Mouse (Mus musculus): ENCODE measurements around the gene Agbl1.
"Not testable (repeated sequence)": the region's sequence is repeated elsewhere in the genome, so short reads cannot be mapped to it uniquely, and the experiment has no call there.

Agbl1 gene

DNA sequence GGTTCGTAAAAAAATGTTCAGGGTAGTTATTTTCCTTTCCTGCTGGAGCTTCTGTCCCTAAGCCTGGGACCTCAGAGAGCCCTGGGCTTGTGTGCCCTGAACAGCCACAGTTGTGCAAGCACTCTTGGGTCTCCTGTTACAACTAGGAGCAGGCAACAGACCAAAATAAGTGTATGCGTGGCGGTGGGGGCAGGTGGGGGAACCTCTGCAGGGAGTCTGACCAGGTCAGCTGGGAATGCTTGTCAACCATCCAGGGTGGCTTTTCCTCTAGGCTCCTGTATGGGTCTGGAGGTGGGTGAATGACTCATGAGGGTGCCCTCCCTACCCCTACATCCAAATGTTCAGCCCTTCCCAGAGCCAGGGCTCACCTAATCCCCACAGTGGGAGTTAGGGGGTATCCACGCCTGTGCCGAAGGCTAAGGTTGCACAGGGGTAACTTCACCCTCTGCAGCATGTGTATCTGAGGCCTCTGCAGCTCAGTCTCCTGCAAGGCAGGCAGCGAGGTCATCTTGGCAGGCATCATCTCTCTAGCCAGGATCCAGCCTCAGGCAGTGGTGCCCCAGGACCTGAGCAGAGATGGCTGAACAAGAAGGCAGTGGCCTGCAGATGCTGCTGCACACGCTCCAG is at the start of gene Agbl1:
TSS of gene Agbl1 (plus strand) at position 577 of the 627 bp plus-strand sequence.
- DNase-seq (ENCODE audit: extremely low read depth, low read depth, low spot score) = no peak

DNA sequence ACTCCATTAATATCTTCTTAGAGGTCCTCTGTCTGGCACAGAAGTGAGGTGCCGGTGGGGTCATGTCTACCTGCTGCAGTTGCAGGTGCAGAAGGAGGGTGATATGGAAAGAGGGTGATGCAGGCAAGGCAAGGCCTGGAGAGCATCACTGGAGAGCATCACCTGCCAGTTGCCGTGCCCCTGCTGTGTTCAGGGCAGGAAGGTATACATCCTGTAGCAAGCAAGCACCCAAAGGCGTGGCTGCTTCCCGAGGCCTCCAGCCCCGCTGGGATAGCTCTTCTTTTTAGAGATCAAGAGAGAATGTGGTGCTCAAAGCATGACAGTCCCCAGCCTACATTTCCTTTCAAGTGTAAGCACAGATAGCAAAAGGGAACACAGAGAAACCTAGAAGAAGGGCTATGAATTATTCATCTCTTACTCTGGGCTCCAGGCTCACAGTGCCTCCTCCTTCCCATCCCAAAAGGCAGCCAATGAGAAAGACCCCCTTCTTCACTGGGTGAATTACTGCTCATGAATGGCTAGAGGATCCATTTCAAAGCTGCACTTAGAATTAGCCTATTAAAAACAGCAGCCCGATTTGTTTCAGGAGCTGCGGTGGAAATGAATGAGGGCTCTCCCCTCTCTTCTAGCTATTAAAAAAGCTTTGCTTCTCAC is 44.6 kb upstream of the Agbl1 start:
- DNase-seq (ENCODE audit: extremely low read depth, low read depth, low spot score) = no peak

DNA sequence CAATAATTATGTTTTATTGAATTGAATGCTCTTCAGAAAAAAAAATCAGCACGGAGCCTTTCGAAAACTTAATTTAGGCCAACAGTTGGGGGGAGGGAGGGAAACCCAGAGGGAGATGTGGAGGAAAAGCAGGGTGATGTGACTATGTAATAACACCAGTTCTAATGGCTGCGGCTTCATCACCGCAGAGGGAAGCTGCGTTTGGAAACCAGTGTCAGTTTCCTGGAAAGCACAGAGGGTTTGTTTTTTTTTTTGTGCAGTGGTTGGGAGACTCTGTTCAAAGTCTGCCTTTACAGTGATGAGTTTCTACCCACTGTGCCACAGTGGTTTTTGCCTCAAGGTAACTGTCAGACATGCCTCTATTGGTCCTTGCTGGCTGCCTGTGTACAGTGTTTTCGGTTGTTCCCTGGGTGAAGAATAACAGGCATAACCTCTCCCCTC is 44.0 kb upstream of the Agbl1 start:
- no peak for DNase-seq (ENCODE audit: extremely low read depth, low read depth, low spot score)

DNA sequence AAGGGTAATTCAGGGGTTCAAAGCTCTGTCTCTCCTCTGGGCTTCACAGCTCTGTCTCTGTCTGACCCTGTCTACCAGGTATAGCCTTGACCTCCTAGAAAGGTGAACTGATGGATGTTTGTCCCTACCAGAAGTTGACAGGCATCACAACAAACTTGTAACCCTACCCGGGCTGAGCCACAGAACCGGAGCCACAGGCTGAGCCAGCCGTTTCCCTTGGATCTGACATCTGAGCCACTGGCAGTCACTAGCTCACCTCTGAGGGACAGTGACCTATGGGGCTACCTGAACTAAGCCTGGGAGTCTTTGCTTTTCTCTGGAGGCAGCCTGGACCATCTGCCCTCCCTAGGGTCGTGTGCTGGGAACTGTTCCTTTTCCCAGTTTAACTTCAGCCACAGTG is 11.1 kb upstream of the Agbl1 start:
- no peak for DNase-seq (ENCODE audit: extremely low read depth, low read depth, low spot score)

DNA sequence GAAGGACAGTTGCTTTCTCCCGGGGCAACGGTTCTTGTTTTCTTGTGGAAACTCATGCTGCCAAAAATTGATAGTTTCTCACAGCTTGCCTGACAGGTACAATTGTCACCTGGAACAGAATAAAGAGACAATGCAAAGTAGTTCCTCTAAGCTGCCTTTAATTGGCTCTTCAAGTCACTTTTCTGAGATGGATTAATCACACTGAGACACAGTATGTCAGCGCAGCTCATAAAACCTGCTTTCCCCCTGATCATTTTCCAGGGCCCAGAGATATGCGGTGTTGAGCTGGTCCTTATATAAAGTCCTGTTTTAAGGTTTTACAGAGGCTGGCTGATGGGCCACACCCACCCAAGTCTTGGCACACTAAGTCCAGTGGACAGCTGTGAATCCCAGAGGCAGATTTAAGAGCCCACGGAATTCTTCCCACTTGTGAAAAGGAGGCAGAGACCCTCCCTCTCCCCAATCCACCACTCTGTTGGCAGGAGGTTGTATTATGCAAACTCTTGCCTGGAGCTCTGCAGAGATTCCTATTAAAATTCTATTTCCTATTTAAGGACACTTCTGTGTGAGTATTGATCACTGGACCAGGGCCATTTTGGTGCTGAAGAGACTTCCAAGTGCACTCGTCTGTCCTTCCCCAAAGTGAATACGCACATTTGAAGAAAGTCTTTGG is 9.8 kb upstream of the Agbl1 start:
- no peak for DNase-seq (ENCODE audit: extremely low read depth, low read depth, low spot score)

DNA sequence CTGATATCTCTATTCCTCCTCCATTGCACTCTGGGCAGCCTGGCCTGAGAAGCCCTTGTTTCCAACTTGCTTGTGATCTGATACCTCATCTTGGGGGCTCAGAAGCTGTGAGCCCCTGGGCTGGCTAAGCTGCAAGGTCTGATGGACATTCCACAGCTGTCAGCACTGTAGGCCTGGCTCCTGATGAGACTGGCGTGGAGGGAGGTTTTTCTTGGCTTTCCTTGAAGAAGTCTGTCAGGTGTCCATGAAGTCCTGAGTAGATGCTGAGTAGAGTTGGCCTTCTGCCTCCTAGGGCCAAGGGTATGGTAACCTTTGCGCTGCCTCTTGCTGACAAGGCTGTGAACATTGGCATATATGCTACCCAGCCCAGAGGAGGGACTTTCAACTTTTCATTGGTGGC is 7.0 kb upstream of the Agbl1 start:
- DNase-seq (ENCODE audit: extremely low read depth, low read depth, low spot score) = no peak

DNA sequence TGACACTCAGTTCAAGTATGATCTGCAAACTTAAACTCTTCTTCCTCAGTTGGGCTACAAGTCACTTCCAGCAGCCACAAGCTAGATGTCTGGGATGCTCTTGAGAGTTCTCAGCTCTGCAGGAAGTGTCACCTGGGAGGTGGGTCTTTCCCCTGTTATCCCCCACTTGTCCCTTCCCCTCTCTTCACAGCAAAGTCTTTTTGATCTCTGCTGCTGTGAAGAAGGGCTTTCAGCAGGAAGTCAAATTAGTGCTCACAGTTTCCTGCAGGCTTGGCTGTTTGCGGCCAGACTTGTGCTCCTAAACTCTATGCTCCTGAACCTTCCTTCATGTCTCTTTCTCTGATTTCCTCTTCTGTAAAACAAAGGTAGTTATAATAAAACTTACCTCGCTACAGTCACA is 806 bp upstream of the Agbl1 start:
- no peak for DNase-seq (ENCODE audit: extremely low read depth, low read depth, low spot score)

DNA sequence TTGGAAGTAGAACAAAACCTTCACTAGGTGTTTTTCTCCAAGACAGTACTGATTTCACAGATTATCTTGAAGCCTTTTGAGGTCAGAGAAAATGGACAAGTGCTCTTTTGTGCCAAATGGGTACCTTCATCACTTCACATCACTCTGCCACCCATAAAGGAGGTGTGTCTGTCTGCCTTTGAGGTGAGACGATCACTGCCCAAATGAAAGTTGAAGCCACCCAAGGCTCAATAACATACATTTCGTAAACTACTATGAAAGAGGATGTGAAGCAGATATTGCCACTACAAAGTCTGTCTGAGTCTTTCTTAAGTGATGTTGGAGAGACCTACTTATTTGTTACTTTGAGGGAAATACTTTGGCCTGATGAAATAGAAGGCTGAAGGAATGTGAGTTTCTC is 4.6 kb downstream of the Agbl1 start:
- DNase-seq (ENCODE audit: extremely low read depth, low read depth, low spot score) = no peak

DNA sequence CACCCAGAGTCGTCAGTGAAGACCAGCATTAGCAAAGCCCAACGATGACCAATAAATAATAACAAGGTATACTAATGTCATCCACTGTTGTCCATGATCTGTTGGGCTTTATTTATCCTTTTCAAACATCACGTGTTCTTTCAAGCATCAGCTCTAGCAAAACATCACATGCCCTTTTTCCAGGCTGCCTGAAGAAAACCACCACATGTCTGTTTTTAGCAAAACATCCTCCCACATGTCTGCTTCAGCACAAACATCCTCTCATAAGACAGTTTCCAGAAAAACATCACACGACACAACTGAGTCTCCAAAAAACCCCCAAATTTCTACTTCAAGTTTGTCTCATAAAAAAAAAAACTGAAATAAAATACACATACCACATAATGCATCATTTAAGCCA is 7.8 kb downstream of the Agbl1 start:
- DNase-seq (ENCODE audit: extremely low read depth, low read depth, low spot score) = no peak

DNA sequence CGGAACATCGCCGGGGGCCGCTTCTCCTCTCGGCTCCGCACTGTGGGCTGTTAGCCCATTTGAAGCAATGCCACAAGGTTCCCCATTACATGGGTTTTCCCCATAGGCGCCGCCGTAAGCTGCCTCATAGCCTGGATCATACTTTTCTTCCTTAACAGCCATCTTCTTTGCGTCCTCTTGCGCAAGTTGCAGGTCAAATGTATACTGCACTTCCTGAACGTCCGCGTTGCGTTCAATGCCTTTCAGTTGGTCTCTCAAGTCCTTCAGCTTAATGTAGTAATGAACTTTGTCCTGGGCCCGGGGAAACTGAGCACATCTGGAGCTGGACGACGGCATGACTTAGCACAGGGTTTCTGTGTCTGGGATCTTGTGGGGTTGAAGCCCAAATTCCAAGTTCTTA is 15.2 kb downstream of the Agbl1 start:
- DNase-seq (ENCODE audit: extremely low read depth, low read depth, low spot score) = not testable (repeated sequence)

DNA sequence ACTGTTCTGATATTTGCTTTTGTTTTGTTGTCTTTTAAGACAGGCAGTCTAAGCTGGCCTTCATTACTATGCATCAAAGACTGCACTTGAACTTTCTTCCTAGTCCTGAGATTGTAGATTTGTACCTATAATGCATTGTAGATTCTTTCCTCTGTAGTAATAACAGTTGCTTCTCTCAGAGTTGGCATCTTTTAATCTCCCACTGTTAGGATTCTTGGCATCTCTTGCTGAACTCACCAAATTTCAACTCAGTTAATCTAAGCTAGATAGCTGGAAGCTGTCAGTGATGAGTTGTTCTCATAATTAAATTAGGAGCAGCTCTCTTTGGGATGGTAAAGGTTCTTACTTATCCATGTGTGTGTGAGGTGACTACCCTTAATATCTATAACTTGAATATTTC is 45.4 kb downstream of the Agbl1 start:
- DNase-seq (ENCODE audit: extremely low read depth, low read depth, low spot score) = no peak

DNA sequence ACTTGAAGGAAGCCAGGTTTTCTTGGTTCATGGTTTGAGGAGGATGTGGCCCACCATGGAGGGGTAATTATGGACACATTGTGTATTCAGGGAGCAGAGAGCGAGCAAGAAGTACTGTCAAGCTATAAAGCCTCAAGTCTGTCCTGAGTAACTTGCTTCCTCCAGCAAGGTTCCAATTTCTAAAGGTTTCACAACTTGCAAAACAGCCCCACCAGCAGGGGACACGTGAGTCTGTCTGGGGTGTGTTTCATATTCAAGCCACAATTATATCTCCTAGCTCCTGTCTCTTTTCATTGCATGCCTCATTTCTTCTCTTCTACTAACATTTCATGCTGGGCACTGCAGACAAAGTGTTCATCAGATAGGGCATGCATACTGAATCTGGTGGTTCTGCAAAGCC is 53.1 kb downstream of the Agbl1 start:
- no peak for DNase-seq (ENCODE audit: extremely low read depth, low read depth, low spot score)

DNA sequence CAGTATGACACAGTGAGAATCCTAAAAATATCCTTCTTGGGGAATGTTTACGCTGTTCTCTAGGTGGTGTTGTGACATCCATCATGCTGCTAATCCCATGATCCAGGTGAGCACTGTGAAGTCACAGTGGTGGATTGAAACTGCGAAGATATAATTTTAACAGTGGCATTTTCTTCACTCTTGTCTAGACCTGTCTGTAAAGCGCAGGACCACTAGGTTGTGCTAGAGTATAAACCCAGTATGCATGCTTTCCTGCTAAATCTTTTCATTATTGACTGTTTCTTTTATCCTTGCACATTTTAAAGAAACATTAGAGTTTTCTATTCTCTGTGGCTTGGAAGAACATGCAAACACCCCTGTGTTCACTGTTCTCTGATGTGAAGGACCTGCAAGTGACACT is 57.8 kb downstream of the Agbl1 start:
- no peak for DNase-seq (ENCODE audit: extremely low read depth, low read depth, low spot score)

DNA sequence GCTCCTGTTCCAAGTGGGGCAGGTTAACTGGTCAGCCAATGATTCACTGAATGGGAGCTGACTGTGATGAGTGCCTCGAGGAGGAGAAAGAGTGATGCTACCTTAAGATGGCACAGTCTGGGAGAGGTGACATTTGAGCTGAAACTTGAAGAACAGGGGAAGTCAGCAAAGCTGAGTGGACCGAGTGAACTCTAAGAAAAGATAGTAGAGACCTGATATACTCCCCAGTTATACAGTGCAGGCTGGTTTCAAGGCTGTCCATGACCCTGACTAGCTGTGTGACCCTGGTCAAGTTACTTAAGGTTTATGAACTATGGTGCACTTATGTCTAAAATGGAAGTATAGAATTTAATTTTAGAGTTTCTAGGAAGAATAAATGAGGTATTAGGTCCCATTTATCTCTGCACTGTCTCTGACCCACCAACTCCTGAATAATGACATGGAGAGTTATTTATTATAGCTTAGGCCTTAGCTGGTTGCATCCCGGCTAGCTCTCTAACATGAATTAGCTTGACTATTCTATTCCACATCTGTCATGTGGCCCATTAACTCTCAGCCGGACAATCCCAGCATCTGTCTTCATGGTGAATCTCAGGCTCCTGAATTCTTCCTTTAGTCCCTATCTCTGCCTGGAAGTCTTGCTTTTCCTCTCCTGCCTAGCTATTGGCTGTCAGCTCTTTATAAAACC is 92.3 kb downstream of the Agbl1 start:
- no peak for DNase-seq (ENCODE audit: extremely low read depth, low read depth, low spot score)

DNA sequence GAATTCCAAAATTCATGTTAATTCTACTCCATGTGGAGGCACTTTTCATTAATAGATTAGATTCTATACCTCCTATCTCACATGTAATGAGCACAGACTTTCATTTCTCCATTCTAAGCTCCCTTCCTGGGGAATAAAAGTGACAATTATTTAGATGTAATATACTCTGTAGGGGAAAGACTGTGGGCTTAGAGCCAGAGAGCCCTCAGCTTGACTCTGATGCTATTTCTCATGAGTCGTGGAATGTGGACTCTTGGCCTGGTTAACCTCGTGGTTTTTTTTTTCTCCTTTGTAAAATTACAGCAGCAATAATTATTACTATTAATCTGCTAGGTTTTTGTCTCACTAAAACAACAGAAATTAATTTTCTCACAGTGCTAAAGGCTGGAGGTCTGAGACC is 96.4 kb downstream of the Agbl1 start:
- no peak for DNase-seq (ENCODE audit: extremely low read depth, low read depth, low spot score)

DNA sequence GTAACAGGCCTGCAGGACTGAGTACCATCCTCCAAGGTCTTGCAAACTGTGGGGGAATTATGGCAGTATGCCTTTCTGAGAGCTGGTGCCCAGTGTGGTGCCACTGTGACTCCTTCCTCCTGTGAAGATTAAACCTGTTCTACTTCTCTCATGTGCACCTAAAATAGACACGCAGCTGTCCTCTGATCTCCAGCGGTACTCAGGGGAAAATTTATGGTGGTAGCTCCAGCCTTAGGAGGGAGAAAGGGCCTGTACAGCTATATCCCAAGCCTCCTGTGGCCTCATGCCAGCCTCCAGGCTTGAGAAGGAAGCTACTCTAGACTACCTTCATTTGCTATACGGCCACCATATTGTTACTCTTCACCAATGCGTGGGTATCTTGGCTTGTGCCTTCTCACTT is 109.6 kb downstream of the Agbl1 start:
- no peak for DNase-seq (ENCODE audit: extremely low read depth, low read depth, low spot score)

DNA sequence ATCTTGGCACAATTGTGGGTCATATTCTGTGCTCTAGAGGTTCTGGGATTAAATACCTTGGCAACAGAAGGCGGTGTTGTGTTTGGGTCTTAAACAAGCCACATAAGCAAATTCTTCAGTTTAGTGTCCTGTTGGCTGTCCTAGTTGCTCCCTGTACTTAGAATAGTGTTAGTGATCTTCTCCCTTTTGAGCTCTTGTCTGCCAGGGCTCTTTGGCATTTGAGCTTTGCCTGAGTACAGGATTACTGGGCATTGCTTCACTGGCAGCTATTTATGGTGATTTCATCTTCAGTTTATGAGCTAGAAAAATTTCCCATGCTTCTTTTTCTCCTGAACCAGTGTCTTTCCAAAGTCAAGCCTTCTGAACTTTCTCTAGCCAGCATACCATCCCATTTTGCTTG is 111.9 kb downstream of the Agbl1 start:
- no peak for DNase-seq (ENCODE audit: extremely low read depth, low read depth, low spot score)

DNA sequence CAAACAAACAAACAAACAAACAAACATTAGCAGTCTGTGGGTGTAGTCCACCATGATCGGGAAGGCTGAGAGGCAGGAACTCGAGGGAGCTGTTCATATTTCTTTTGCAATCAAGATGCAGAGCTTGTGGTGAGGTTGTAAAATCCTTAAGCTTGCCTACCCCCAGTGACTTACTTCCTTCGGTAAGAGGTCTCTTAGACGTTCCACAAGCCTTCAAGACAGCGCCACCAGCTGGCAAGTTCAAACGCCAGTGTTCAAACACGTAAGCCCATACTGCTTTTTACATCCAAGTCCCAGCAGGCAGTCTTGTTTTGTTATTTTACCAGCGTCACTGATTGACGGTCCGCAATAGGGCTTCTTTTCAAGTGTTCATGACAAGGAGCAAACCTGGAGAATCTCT is 123.8 kb downstream of the Agbl1 start:
- DNase-seq (ENCODE audit: extremely low read depth, low read depth, low spot score) = no peak

DNA sequence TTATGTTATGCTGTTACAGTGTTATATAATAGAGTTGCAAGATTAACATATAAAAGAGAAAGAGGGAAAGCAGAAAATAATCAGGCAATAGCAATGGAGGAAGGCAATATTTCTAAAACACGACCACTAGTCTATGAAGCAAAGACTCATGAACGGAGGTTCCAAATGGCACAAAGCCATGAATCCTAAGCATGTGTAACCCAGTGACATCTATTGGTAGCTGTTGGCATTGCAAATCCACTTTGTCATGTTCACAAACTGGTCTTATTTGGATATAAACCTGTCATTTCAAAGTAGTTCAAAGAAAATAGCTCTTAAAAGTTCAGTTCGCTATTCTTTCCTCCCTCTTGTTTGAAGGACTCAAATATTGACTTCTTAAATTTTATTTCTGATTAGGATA is 124.8 kb downstream of the Agbl1 start:
- no peak for DNase-seq (ENCODE audit: extremely low read depth, low read depth, low spot score)

DNA sequence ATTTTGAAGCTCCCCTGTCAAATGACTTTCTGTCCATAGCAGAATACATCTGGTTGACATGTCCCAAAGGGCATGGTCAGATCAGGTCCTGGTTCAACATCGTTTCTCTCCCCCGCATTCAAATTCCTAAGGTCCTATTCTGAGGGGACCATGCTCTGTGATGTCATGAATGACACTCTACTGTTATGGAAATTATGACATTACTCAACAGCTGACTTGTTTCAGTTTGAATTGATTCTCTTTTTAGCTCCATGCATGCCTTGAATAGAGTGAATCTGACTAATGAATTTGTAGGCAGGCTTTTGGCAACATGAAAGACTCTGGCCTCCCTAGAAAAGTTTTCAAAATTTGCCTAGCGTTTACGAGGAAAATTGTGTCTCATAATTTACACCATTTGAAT is 141.6 kb downstream of the Agbl1 start:
- DNase-seq (ENCODE audit: extremely low read depth, low read depth, low spot score) = no peak

DNA sequence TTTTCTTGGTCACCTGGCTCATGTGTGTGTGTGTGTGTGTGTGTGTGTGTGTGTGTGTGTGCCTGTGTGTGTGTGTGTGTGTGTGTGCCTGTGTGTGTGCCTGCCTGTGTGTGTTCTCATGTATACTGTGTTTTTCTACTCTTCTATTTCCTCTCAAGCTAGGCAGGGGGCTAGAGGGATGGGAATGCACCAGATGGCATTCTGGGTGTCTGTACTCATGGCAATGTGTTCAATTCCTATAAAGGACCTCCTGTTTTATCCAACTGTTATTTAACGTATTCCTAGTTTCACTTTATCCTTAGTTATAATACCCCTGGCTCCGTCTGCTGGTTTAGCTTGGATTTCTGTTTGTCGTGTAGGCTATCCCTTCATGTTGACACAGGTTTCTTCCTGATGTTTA is 149.8 kb downstream of the Agbl1 start:
- no peak for DNase-seq (ENCODE audit: extremely low read depth, low read depth, low spot score)

DNA sequence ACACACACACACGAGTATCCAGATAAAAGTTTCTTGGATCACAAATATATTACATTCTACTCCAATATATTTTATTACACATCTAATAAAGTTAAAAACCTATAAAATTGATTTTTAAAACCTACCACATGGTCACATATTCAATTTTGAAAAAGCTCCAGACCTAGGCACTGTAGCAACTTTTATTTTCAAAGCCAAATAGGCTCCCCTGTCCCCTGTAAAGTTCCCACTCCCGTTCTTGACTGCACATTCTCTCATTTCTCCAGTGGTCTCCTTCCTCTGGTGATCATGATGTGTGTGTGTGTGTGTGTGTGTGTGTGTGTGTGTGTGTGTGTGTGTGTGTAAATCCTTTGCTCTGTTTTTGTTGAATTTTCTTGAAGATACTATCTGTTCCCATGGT is 152.3 kb downstream of the Agbl1 start:
- no peak for DNase-seq (ENCODE audit: extremely low read depth, low read depth, low spot score)
